Mouse (Mus musculus) stomach, embryonic 16.5 days (tissue): Measurements from ENCODE around the gene Pax3. TPM values are rescaled to one million over a fixed set of nuclear protein-coding genes. Genes with fewer than 3 reads are reported as not detected.
A peak's percentile ranks its signal among the peaks of the same experiment; 100 is the strongest.

ENCODE experiments used
- ATAC-seq: fragments of 200-750 bp; cut with Nextera tagmentation; 2 replicates; pipeline ENCODE4 v1.8.0; 2017; ENCODE audit warnings: moderate number of reproducible peaks, moderate TSS enrichment; ENCODE audit not compliant: insufficient read depth, low FRiP score
- H3K27ac ChIP-seq: fragments of 300-500 bp; sonication (generic); 2 replicates; pipeline ENCODE4 v1.5.1; 2014; ENCODE audit warnings: low read length
- H3K27me3 ChIP-seq: fragments of 300-500 bp; sonication (generic); 2 replicates; pipeline ENCODE4 v1.6.1; 2014; ENCODE audit warnings: low read length, control low read depth, mixed read lengths; ENCODE audit not compliant: control insufficient read depth, insufficient read depth
- H3K36me3 ChIP-seq: fragments of 300-500 bp; sonication (generic); 2 replicates; pipeline ENCODE4 v1.6.1; 2014; ENCODE audit warnings: low read length; ENCODE audit not compliant: control insufficient read depth, insufficient read depth
- H3K4me1 ChIP-seq: fragments of 300-500 bp; sonication (generic); 2 replicates; pipeline ENCODE4 v1.6.1; 2014; ENCODE audit warnings: low read length, control low read depth, mixed read lengths; ENCODE audit not compliant: control insufficient read depth, insufficient read depth
- H3K4me2 ChIP-seq: fragments of 300-500 bp; sonication (generic); 2 replicates; pipeline ENCODE4 v1.6.1; 2014; ENCODE audit warnings: low read depth, low read length, mixed read lengths
- H3K4me3 ChIP-seq: fragments of 300-500 bp; sonication (generic); replicated peaks from 2 replicates; pipeline ENCODE4 v1.5.1; 2014; ENCODE audit warnings: mild to moderate bottlenecking, low read length
- H3K9ac ChIP-seq: fragments of 300-500 bp; sonication (generic); 2 replicates; pipeline ENCODE4 v1.6.1; 2014; ENCODE audit warnings: low read length
- H3K9me3 ChIP-seq: fragments of 300-500 bp; sonication (generic); replicated peaks from 2 replicates; pipeline ENCODE4 v1.6.1; 2016; ENCODE audit warnings: low read length, control low read depth; ENCODE audit not compliant: control insufficient read depth
- WGBS: fragments of 180-500 bp; shearing (Covaris S2); extraction: QIAGEN DNeasy Blood & Tissue Kit; methylation state at CpG from one replicate; pipeline ENCODE4 v1.1.7; 2014; 5-methylcytosine and 5-hydroxymethylcytosine counted together
- polyA plus RNA-seq: library from polyadenylated mRNA; unstranded; fragments of >200 nt; fragmentation: Nextera tagmentation; extraction: Ambion mirVana; gene quantifications from 2 replicates; pipeline ENCODE4 v1.2.1, GENCODE M21; 2015

Gene Pax3
- polyA plus RNA-seq, 1 experiment from 2014 or later, result 0.12 TPM

DNA sequence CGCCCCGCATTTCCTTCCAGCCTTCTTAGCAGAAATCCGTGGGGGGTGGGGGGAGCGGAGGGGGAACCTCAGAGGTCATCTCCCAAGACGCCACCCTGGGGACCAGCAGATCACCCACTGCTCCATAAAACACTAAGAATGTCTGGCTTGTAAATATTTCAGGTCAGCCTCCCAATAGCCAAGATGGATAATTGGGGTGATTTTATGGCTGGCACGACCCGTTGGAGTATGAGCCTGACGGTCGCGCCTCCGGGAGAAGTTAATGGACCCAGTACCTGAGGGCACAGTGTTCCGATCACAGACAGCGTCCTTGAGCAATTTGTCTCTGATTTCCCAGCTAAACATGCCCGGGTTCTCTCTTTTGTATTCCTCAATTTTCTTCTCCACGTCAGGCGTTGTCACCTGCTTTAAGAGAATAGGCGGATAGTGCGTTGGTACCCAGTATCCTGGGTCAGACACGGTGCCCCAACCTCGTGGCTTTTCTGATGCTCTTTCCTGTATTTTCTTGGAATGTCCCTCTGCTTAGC is 3.4 kb downstream of the Pax3 start:
- Histone ChIP-seq H3K4me2 (no peak overlapping the region), H3K27me3 (peaks cover 86% of the 10 kb centered on the region), H3K27ac (no peak overlapping the region), H3K36me3 (no peaks in the 10 kb centered on the region), H3K9me3 (no peaks in the 10 kb centered on the region), H3K9ac (no peak overlapping the region), H3K4me1 (peaks cover 8% of the 10 kb centered on the region; the same call in 1 of the 2 replicates), H3K4me3 (no peak overlapping the region)
- 2% methylated on average over 20 of the region's 20 CpGs for WGBS
- ATAC-seq, result no peak

DNA sequence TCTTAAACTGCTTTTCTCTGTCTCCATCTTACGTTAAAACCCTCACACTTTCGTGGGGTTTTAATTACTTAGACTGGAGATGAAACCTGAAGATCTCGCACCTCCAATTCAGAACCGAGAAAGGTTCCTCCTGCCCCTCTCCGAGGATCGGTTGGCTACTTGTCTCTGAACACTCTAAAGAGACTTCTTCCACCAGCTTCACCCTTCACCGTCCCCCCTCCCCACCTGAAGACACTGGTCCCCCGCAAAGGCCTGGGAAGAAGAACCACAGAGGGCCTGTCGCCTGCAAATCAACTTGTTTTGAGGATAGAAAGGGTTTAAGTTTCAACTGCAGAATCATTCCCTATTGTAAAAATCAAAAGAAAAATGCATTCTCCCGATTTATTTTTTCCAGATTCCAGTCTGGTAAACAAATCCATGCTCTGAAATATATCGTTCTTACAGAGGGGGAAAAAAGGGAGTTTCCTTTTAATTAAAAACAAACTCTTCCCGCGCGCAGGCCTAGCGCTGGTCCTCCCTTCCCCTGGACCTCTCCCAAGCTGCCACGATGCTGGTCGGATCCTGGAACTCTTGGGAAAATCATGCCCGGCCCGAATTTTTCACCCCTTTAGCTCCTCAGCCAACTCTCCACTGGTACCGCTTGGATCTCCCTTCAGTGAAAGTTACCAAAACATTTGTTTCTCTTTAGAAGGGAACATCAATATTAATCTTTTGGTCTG is 4.0 kb downstream of the Pax3 start:
- H3K4me1 ChIP-seq, result peaks cover 8% of the 10 kb centered on the region; the same call in 1 of the 2 replicates
- WGBS, result 3% methylated on average over 20 of the region's 20 CpGs

GRCm38 (mm10) chr1:78192217-78192735 is 4.7 kb downstream of the Pax3 start:
- H3K27me3 ChIP-seq, result peaks cover 86% of the 10 kb centered on the region
- H3K27ac ChIP-seq, result no peak overlapping the region
- peaks cover 8% of the 10 kb centered on the region; the same call in 1 of the 2 replicates for H3K4me1 ChIP-seq
- H3K9me3 ChIP-seq, result no peaks in the 10 kb centered on the region
- H3K36me3 ChIP-seq, result no peaks in the 10 kb centered on the region
- H3K4me2 ChIP-seq, result no peak overlapping the region
- H3K9ac ChIP-seq, result no peak overlapping the region
- H3K4me3 ChIP-seq, result no peak overlapping the region
- ATAC-seq, result no peak
- WGBS, result 8% methylated on average over 19 of the region's 19 CpGs

More for the DNA sequence above, 4.0 kb downstream of the Pax3 start:
- peaks cover 86% of the 10 kb centered on the region for H3K27me3 ChIP-seq
- H3K9me3 ChIP-seq, result no peaks in the 10 kb centered on the region
- no peak for ATAC-seq
- no peaks in the 10 kb centered on the region for H3K36me3 ChIP-seq
- H3K27ac ChIP-seq, result no peak overlapping the region
- no peak overlapping the region for H3K4me3 ChIP-seq
- H3K9ac ChIP-seq, result no peak overlapping the region
- H3K4me2 ChIP-seq, result no peak overlapping the region

- H3K36me3 ChIP-seq, result no peaks in the 10 kb centered on the region
- no peaks in the 10 kb centered on the region for H3K9me3 ChIP-seq
- H3K4me3 ChIP-seq, result no peak overlapping the region
- peaks cover 86% of the 10 kb centered on the region for H3K27me3 ChIP-seq
- peaks cover 6% of the 10 kb centered on the region; the same call in 1 of the 2 replicates for H3K4me1 ChIP-seq
- WGBS, result 41% methylated on average over 1 of the region's 1 CpGs
- no peak overlapping the region for H3K9ac ChIP-seq
- no peak overlapping the region for H3K27ac ChIP-seq
- no peak overlapping the region for H3K4me2 ChIP-seq
- no peak for ATAC-seq
Measured at GRCm38 (mm10) chr1:78191761-78192160, 5.2 kb downstream of the Pax3 start.

- Histone ChIP-seq H3K36me3 (no peaks in the 10 kb centered on the region), H3K4me1 (peaks cover 2% of the 10 kb centered on the region; the same call in 1 of the 2 replicates), H3K9me3 (no peaks in the 10 kb centered on the region), H3K4me3 (no peak overlapping the region), H3K27ac (no peak overlapping the region), H3K27me3 (peaks cover 82% of the 10 kb centered on the region), H3K9ac (no peak overlapping the region), H3K4me2 (no peak overlapping the region)
- no peak for ATAC-seq
- WGBS, result 54% methylated on average over 1 of the region's 1 CpGs
Measured at GRCm38 (mm10) chr1:78191331-78191730, 5.6 kb downstream of the Pax3 start.

- Histone ChIP-seq H3K9ac (no peak overlapping the region), H3K27ac (no peak overlapping the region), H3K4me2 (no peak overlapping the region), H3K27me3 (peaks cover 80% of the 10 kb centered on the region), H3K9me3 (no peaks in the 10 kb centered on the region), H3K4me3 (no peak overlapping the region), H3K36me3 (no peaks in the 10 kb centered on the region), H3K4me1 (no peaks in the 10 kb centered on the region)
- 8% methylated on average over 12 of the region's 12 CpGs for WGBS
- ATAC-seq, result no peak
Measured at GRCm38 (mm10) chr1:78190386-78191111, 6.4 kb downstream of the Pax3 start.

DNA sequence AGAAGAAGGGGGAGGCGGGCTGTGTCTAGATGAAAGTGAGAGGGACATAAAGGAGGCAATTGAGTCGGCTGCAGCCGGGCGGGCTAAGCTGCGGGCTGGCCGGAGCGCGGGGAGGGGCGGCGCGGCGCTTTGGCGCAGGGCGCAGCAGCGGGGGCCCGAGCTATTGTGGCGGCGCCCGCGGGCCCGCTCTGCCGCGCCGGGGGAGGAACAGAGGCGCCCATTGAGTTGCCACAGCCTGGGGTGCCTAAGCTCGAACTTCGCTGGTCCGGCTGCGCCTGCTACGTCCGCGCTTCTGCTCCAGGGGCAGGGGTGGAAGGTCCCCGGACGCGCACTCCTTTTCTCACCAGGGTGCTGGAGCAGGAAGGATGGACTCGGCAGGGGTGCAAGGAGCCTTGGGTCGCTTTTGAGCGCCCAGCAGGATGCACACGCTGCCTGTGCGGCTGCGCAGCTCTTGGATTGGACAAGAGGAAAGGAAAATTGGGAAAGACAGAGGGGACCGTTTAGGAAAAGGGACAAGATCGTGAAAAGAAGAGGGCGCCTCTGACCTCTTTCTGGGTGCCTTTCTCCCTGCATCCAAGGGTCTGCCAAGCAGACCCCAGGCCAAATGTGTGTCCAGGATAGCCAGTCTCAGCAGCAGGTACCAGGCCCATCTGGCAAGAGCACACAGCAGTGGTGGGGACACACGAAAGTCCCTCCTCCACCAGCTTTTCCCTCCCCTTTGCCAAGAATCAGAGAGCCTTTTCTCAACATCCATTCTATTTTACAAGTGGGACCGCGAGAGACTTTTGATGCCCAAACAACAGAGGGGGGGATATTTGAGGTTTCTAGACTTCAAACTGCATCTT is 7.2 kb downstream of the Pax3 start:
- Histone ChIP-seq H3K4me2 (peak overlapping the region; percentile 19; the same call in 1 of the 2 replicates), H3K4me3 (peak overlapping the region; percentile 17; the same call in 1 of the 2 replicates), H3K9me3 (no peaks in the 10 kb centered on the region), H3K4me1 (no peaks in the 10 kb centered on the region), H3K27ac (no peak overlapping the region), H3K36me3 (no peaks in the 10 kb centered on the region), H3K27me3 (peaks cover 83% of the 10 kb centered on the region), H3K9ac (no peak overlapping the region)
- 0 out of 2 replicates have a peak, but pooled peaks have one; percentile 33 for ATAC-seq
- under 1% methylated on average over 47 of the region's 47 CpGs for WGBS

GRCm38 (mm10) chr1:78189016-78189415 is 7.9 kb downstream of the Pax3 start:
- ATAC-seq, result no peak
- Histone ChIP-seq H3K9me3 (no peaks in the 10 kb centered on the region), H3K27ac (no peak overlapping the region), H3K36me3 (no peaks in the 10 kb centered on the region), H3K4me3 (no peak overlapping the region), H3K4me1 (no peaks in the 10 kb centered on the region), H3K27me3 (peaks cover 86% of the 10 kb centered on the region), H3K9ac (no peak overlapping the region), H3K4me2 (no peak overlapping the region)
- 2% methylated on average over 16 of the region's 16 CpGs for WGBS
